ENCODE assay signal across 12 mouse cellular contexts in genomic region chr11:111212702-111213328, GRCm38 (mm10).
A peak's percentile ranks its signal among the peaks of the same experiment; 100 is the strongest.
DNase-seq lines count a peak whose midpoint lies in the region; ATAC-seq and TF ChIP-seq lines count a peak whose summit lies in the region.
"Had no signal": no experiment of that assay in that cellular context is flagged by ENCODE, and none has a peak within 500 bp of the region (broad histone marks: within the 10 kb centered on the region; RNA-seq: fewer than 3 reads in every experiment).

No protein-coding gene starts in this region.

- WGBS in heart, embryonic 13.5 days: 52% methylated on average over 5 of the region's 5 CpGs
- WGBS in heart, embryonic 11.5 days (ENCODE audit: insufficient replicate concordance): 44% methylated on average over 5 of the region's 5 CpGs
- 38% methylated on average over 5 of the region's 5 CpGs for WGBS in embryonic facial prominence, embryonic 10.5 days
- 29% methylated on average over 5 of the region's 5 CpGs for WGBS in hindbrain, embryonic 13.5 days
- 39% methylated on average over 5 of the region's 5 CpGs for WGBS in kidney, adult 2 months

- no peaks in the 10 kb centered on the region for H3K9me3 ChIP-seq in heart, embryonic 13.5 days
- no peaks in the 10 kb centered on the region for H3K9me3 ChIP-seq in heart, embryonic 11.5 days (replicated peaks; ENCODE audit: control insufficient read depth, low read length)
- H3K9me3 ChIP-seq in embryonic facial prominence, embryonic 10.5 days: peaks cover 3% of the 10 kb centered on the region; the same call in 1 of the 2 replicates
- no peaks in the 10 kb centered on the region; the same call in 1 of the 2 replicates for H3K9me3 ChIP-seq in hindbrain, embryonic 13.5 days

- peak overlapping the region; percentile 58 for H3K27ac ChIP-seq in heart, embryonic 13.5 days (replicated peaks)
- no peak overlapping the region for H3K27ac ChIP-seq in heart, embryonic 11.5 days (ENCODE audit: low read depth, low read length)
- H3K27ac ChIP-seq in embryonic facial prominence, embryonic 10.5 days (replicated peaks): peak overlapping the region; percentile 69
- peak overlapping the region; percentile 48 for H3K27ac ChIP-seq in hindbrain, embryonic 13.5 days
- no peak overlapping the region for H3K27ac ChIP-seq in kidney, adult 2 months (ENCODE audit: insufficient read depth, low read depth, low read length)

- no peak for TF ChIP-seq POLR2A in myocyte (IDR thresholded peaks at IDR 0.05; ENCODE audit: insufficient read length, low read depth)
- no peak for TF ChIP-seq POLR2A in kidney, adult 2 months (IDR thresholded peaks at IDR 0.05; ENCODE audit: low read depth, low read length)

- no peak for TF ChIP-seq CTCF in kidney, adult 2 months (conservative IDR thresholded peaks at IDR 0.05; ENCODE audit: insufficient read depth, insufficient read length, low read depth, low read length)

- peaks cover 31% of the 10 kb centered on the region for H3K4me1 ChIP-seq in heart, embryonic 13.5 days
- peaks cover 13% of the 10 kb centered on the region for H3K4me1 ChIP-seq in heart, embryonic 11.5 days (ENCODE audit: control insufficient read depth, insufficient read depth, low read length)
- peaks cover 16% of the 10 kb centered on the region for H3K4me1 ChIP-seq in embryonic facial prominence, embryonic 10.5 days
- H3K4me1 ChIP-seq in hindbrain, embryonic 13.5 days (replicated peaks): peaks cover 10% of the 10 kb centered on the region
- H3K4me1 ChIP-seq in kidney, adult 2 months (ENCODE audit: control insufficient read depth, insufficient read depth, low read length): no peaks in the 10 kb centered on the region

- DNase-seq in embryonic facial prominence, embryonic 10.5 days (ENCODE audit: low spot score): peak; percentile 13
- no peak for DNase-seq in gastrocnemius, adult 8-10 months (ENCODE audit: low spot score in 2 of 2)
- no peak for DNase-seq in liver
- no peak for DNase-seq in kidney, adult 2 months
- DNase-seq: cerebellum, postnatal 36 days; right cerebral cortex, adult 18-20 months had no signal

- ATAC-seq in heart, embryonic 13.5 days (ENCODE audit: extremely low read depth, insufficient number of reproducible peaks, low FRiP score, low TSS enrichment): no peak
- ATAC-seq in heart, embryonic 11.5 days (replicated peaks; ENCODE audit: insufficient number of reproducible peaks, low FRiP score, low TSS enrichment): no peak
- ATAC-seq in hindbrain, embryonic 13.5 days (ENCODE audit: low FRiP score): no peak; the same call in 1 of the 2 replicates
- ATAC-seq: Patski had no signal

- H3K27me3 ChIP-seq in heart, embryonic 13.5 days (replicated peaks): no peaks in the 10 kb centered on the region
- H3K27me3 ChIP-seq in heart, embryonic 11.5 days (ENCODE audit: control insufficient read depth, insufficient read depth, low read length): no peaks in the 10 kb centered on the region
- H3K27me3 ChIP-seq in embryonic facial prominence, embryonic 10.5 days (replicated peaks; ENCODE audit: low read depth, poor library complexity, severe bottlenecking): no peaks in the 10 kb centered on the region
- H3K27me3 ChIP-seq in hindbrain, embryonic 13.5 days: no peaks in the 10 kb centered on the region
- no peaks in the 10 kb centered on the region for H3K27me3 ChIP-seq in myocyte (ENCODE audit: control insufficient read depth, insufficient read depth, insufficient read length)
- H3K27me3 ChIP-seq in kidney, adult 2 months (replicated peaks; ENCODE audit: control insufficient read depth, insufficient read depth, low read length): no peaks in the 10 kb centered on the region
- H3K27me3 ChIP-seq: Patski had no signal

- no peaks in the 10 kb centered on the region for H3K36me3 ChIP-seq in heart, embryonic 13.5 days
- no peaks in the 10 kb centered on the region for H3K36me3 ChIP-seq in heart, embryonic 11.5 days (ENCODE audit: control insufficient read depth, insufficient read depth, low read length)
- no peaks in the 10 kb centered on the region for H3K36me3 ChIP-seq in embryonic facial prominence, embryonic 10.5 days (replicated peaks)
- no peaks in the 10 kb centered on the region for H3K36me3 ChIP-seq in hindbrain, embryonic 13.5 days
- H3K36me3 ChIP-seq in myocyte (ENCODE audit: control insufficient read depth, insufficient read depth): no peaks in the 10 kb centered on the region
- H3K36me3 ChIP-seq in kidney, adult 2 months (ENCODE audit: control insufficient read depth, insufficient read depth, low read length): no peaks in the 10 kb centered on the region

- no peak overlapping the region for H3K9ac ChIP-seq in heart, embryonic 13.5 days
- H3K9ac ChIP-seq in heart, embryonic 11.5 days (ENCODE audit: low read depth, low read length): no peak overlapping the region
- H3K9ac ChIP-seq in hindbrain, embryonic 13.5 days: no peak overlapping the region
- H3K9ac ChIP-seq: lung, embryonic 14.5 days had no signal

- no peak overlapping the region for H3K4me3 ChIP-seq in heart, embryonic 13.5 days
- no peak overlapping the region for H3K4me3 ChIP-seq in heart, embryonic 11.5 days (ENCODE audit: low read depth, low read length)
- H3K4me3 ChIP-seq in embryonic facial prominence, embryonic 10.5 days: no peak overlapping the region
- H3K4me3 ChIP-seq in hindbrain, embryonic 13.5 days: no peak overlapping the region
- H3K4me3 ChIP-seq in myocyte: no peak overlapping the region
- H3K4me3 ChIP-seq in kidney, adult 2 months (ENCODE audit: insufficient read depth, low read depth, low read length): no peak overlapping the region

- H3ac ChIP-seq in myocyte (ENCODE audit: control insufficient read depth, insufficient read length): no peak overlapping the region

- H3K4me2 ChIP-seq in heart, embryonic 13.5 days: peak overlapping the region; percentile 3; the same call in 1 of the 2 replicates
- H3K4me2 ChIP-seq in heart, embryonic 11.5 days: no peak overlapping the region
- H3K4me2 ChIP-seq in hindbrain, embryonic 13.5 days: no peak overlapping the region
- H3K4me2 ChIP-seq in myocyte (ENCODE audit: low read depth): peak overlapping the region; percentile 25
- H3K4me2 ChIP-seq: lung, embryonic 14.5 days had no signal

- no peaks in the 10 kb centered on the region for H3K79me2 ChIP-seq in myocyte (ENCODE audit: control insufficient read depth, insufficient read depth)

TF ChIP-seq in myocyte, 11 proteins besides CTCF, POLR2A, EP300 and RAD21:
- no peak for TF ChIP-seq USF1 (IDR thresholded peaks at IDR 0.05; ENCODE audit: low read depth)
- TF ChIP-seq MYOG (IDR thresholded peaks at IDR 0.05; ENCODE audit: control insufficient read depth in 1 of 3, insufficient read depth in 1 of 3, insufficient read length in 2 of 3, low read depth in 2 of 3): no peak
- TF ChIP-seq SRF (IDR thresholded peaks at IDR 0.05; ENCODE audit: control insufficient read depth, insufficient read length, low read depth): no peak
- no peak for TF ChIP-seq TCF12 (IDR thresholded peaks at IDR 0.05; ENCODE audit: insufficient read depth, poor library complexity, severe bottlenecking)
- TF ChIP-seq TCF3 (IDR thresholded peaks at IDR 0.05; ENCODE audit: insufficient read length, low read depth): no peak
- no peak for TF ChIP-seq REST (IDR thresholded peaks at IDR 0.05; ENCODE audit: insufficient read depth, insufficient read length)
- no peak for TF ChIP-seq CEBPB (IDR thresholded peaks at IDR 0.05; ENCODE audit: insufficient read depth, poor library complexity, severe bottlenecking)
- TF ChIP-seq E2F4 (IDR thresholded peaks at IDR 0.05; ENCODE audit: insufficient read depth): no peak
- no peak for TF ChIP-seq MAX (IDR thresholded peaks at IDR 0.05; ENCODE audit: low read depth)
- TF ChIP-seq MYOD1 (IDR thresholded peaks at IDR 0.05; ENCODE audit: control insufficient read depth in 1 of 3, insufficient read length in 2 of 3, low read depth in 2 of 3): no peak
- no peak for TF ChIP-seq POLR2AphosphoS2 (IDR thresholded peaks at IDR 0.05; ENCODE audit: insufficient read length, low read depth)

Comparison
In these comparisons a context has a peak if more than half of its experiments do, and no peak if none do; other contexts are left out.
1. H3K27ac ChIP-seq: peak in heart, embryonic 13.5 days (single experiment), embryonic facial prominence, embryonic 10.5 days (single experiment) and hindbrain, embryonic 13.5 days (single experiment); none in heart, embryonic 11.5 days (single experiment) and kidney, adult 2 months (single experiment).
2. H3K4me2 ChIP-seq: peak in heart, embryonic 13.5 days (single experiment) and myocyte (single experiment); none in heart, embryonic 11.5 days (single experiment) and hindbrain, embryonic 13.5 days (single experiment).